Mouse (Mus musculus) hindbrain, embryonic 11.5 days (tissue): ENCODE data around the gene Stk31. TPM values are rescaled to one million over a fixed set of nuclear protein-coding genes. Genes with fewer than 3 reads are reported as not detected.

Source experiments
- ATAC-seq: fragments of 200-750 bp; cut with Nextera tagmentation; 2 replicates; pipeline ENCODE4 v1.8.0; 2017; ENCODE audit warnings: mild to moderate bottlenecking, moderate TSS enrichment, moderate library complexity; ENCODE audit not compliant: low FRiP score
- DNase-seq: peaks from one replicate; pipeline ENCODE4 v3.0.0-alpha.2; 2015; ENCODE audit warnings: low spot score
- H3K27ac ChIP-seq: fragments of 300-500 bp; sonication (generic); 2 replicates; pipeline ENCODE4 v1.5.1; 2014; ENCODE audit warnings: mild to moderate bottlenecking, low read depth, low read length
- H3K27me3 ChIP-seq: fragments of 300-500 bp; sonication (generic); 2 replicates; pipeline ENCODE4 v1.6.1; 2014; ENCODE audit warnings: mild to moderate bottlenecking, low read length, moderate library complexity, mixed read lengths; ENCODE audit not compliant: control insufficient read depth, insufficient read depth
- H3K36me3 ChIP-seq: fragments of 300-500 bp; sonication (generic); 2 replicates; pipeline ENCODE4 v1.6.1; 2014; ENCODE audit warnings: mild to moderate bottlenecking, low read length, moderate library complexity, mixed read lengths; ENCODE audit not compliant: control insufficient read depth, insufficient read depth
- H3K4me1 ChIP-seq: fragments of 300-500 bp; sonication (generic); replicated peaks from 2 replicates; pipeline ENCODE4 v1.6.1; 2014; ENCODE audit warnings: low read length, mixed read lengths; ENCODE audit not compliant: control insufficient read depth, insufficient read depth
- H3K4me2 ChIP-seq: fragments of 300-500 bp; sonication (generic); replicated peaks from 2 replicates; pipeline ENCODE4 v1.6.1; 2014; ENCODE audit warnings: mild to moderate bottlenecking, low read depth, low read length
- H3K4me3 ChIP-seq: fragments of 300-500 bp; sonication (generic); 2 replicates; pipeline ENCODE4 v1.5.1; 2014; ENCODE audit warnings: low read depth, low read length
- H3K9ac ChIP-seq: fragments of 300-500 bp; sonication (generic); 2 replicates; pipeline ENCODE4 v1.6.1; 2014; ENCODE audit warnings: low read depth, low read length
- H3K9me3 ChIP-seq: fragments of 300-500 bp; sonication (generic); 2 replicates; pipeline ENCODE4 v1.6.1; 2016; ENCODE audit warnings: low read length; ENCODE audit not compliant: control insufficient read depth
- whole genome bisulfite sequencing: fragments of 180-500 bp; shearing (Covaris S2); extraction: QIAGEN DNeasy Blood & Tissue Kit; methylation state at CpG from one replicate; pipeline ENCODE4 v1.1.7; 2014; 5-methylcytosine and 5-hydroxymethylcytosine counted together
- polyA plus RNA-seq: library from polyadenylated mRNA; unstranded; fragments of >200 nt; fragmentation: Nextera tagmentation; extraction: Ambion mirVana; gene quantifications from 2 replicates; pipeline ENCODE4 v1.2.1, GENCODE M21; 2014

Stk31 gene
- polyA plus RNA-seq: not detected in 2 replicates

DNA sequence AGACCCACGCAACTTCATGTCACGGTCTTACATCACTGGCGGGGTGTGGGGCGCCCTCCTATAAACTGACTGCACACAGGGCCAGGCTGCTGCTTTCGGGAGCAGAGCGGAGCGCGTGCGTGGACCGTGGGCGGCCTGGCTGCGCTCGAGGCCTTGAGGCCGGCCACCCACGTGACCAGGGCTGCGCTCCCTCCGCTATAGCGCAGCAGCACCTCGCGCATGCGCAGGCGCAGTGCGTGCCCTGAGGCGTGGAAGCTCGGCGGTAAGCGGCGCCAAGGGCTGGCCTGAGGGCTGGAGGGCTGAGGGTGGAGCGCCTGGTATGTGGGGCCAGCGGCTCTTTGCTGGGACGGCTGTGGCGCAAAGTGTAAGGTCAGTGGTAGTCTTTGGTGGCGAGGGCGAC is at the start of gene Stk31:
Gene Stk31 (plus strand): TSS at position 289 of the 400 bp plus-strand sequence.
- no peaks in the 10 kb centered on the region for H3K36me3 ChIP-seq
- 87% methylated on average over 34 of the region's 34 CpGs for WGBS
- no peaks in the 10 kb centered on the region for H3K27me3 ChIP-seq
- no peaks in the 10 kb centered on the region for H3K4me1 ChIP-seq
- no peaks in the 10 kb centered on the region for H3K9me3 ChIP-seq
- no peak for ATAC-seq
- H3K9ac ChIP-seq: no peak within 1 kb of the TSS
- H3K4me3 ChIP-seq: no peak within 1 kb of the TSS
- H3K4me2 ChIP-seq: no peak within 1 kb of the TSS
- H3K27ac ChIP-seq: no peak within 1 kb of the TSS
- DNase-seq: no peak

DNA sequence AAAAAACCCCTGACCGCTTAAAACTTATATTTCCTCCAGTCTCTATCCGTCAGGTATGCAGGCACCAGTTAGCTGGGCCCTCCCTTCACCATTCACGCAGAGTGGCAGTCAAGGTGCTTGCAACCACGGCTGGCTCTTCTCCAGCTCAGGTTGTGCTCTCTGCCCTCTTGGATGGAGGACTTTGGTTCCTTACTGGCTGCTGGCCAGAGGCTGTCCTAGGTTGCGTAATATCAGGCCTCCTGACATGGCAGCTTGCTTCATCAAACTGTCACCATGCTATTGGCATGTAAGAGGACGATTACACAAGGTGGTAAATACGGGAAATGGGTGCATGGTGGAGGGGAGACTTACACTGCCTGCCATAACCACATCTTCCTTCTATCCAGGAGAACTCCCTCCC is 45.6 kb upstream of the Stk31 start:
- ATAC-seq (no peak), DNase-seq (no peak)
- WGBS: 93% methylated on average over 7 of the region's 7 CpGs
- no peak overlapping the region for H3K4me2 ChIP-seq
- no peaks in the 10 kb centered on the region for H3K9me3 ChIP-seq
- no peak overlapping the region for H3K4me3 ChIP-seq
- H3K9ac ChIP-seq: no peak overlapping the region
- no peaks in the 10 kb centered on the region for H3K27me3 ChIP-seq
- no peaks in the 10 kb centered on the region for H3K4me1 ChIP-seq
- H3K27ac ChIP-seq: no peak overlapping the region
- H3K36me3 ChIP-seq: no peaks in the 10 kb centered on the region

GRCm38 (mm10) chr6:49354613-49355012 is 40.8 kb upstream of the Stk31 start:
- ATAC-seq (no peak), DNase-seq (no peak)
- Histone ChIP-seq H3K9me3 (no peaks in the 10 kb centered on the region), H3K4me3 (no peak overlapping the region), H3K4me2 (no peak overlapping the region), H3K27ac (no peak overlapping the region), H3K4me1 (no peaks in the 10 kb centered on the region), H3K9ac (no peak overlapping the region), H3K27me3 (no peaks in the 10 kb centered on the region), H3K36me3 (no peaks in the 10 kb centered on the region)
- 92% methylated on average over 3 of the region's 3 CpGs for WGBS

DNA sequence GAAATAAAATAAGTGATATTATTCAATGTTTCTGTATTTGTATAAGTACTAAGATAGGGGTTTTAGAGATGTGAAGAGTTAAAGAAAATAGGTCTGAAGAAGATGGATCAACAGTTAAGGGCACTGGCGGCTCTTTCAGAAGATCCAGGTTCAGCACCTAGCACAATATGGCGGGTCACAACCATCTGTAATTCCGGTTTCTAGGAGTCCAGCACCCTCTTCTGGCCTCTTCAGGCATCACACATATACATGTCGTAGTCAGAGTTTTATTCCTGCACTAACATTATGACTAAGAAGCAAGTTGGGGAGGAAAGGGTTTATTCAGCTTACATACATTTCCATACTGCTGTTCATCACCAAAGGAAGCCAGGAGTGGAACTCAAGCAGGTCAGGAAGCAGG is 40.2 kb upstream of the Stk31 start:
- H3K9ac ChIP-seq: no peak overlapping the region
- no peak for ATAC-seq
- H3K4me1 ChIP-seq: no peaks in the 10 kb centered on the region
- DNase-seq: no peak
- no peak overlapping the region for H3K27ac ChIP-seq
- no peaks in the 10 kb centered on the region for H3K27me3 ChIP-seq
- no peak overlapping the region for H3K4me3 ChIP-seq
- 66% methylated on average over 4 of the region's 4 CpGs for WGBS
- H3K9me3 ChIP-seq: no peaks in the 10 kb centered on the region
- no peak overlapping the region for H3K4me2 ChIP-seq
- no peaks in the 10 kb centered on the region for H3K36me3 ChIP-seq

DNA sequence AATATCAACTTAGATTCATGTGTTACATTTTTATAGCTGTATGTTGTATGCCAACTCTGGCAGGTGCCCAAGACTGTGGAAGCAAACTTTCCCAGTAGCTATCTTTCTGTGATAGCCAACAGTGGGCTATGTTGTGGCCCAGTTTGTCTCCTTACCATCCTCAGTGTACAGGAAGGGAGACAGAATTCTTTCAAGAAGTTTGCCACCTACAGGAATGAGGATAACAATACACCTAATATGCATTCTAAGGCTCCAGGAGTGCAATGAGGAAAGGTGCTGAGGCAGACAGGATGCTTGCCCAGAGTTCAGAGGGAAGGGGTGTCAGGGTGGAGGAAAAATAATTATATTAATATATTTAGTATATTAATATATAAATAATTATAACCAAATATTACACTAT is 35.0 kb upstream of the Stk31 start:
- no peak overlapping the region for H3K9ac ChIP-seq
- ATAC-seq (no peak), DNase-seq (no peak)
- no peaks in the 10 kb centered on the region for H3K36me3 ChIP-seq
- no peak overlapping the region for H3K4me3 ChIP-seq
- H3K27ac ChIP-seq: no peak overlapping the region
- no peaks in the 10 kb centered on the region for H3K4me1 ChIP-seq
- H3K9me3 ChIP-seq: no peaks in the 10 kb centered on the region
- no peaks in the 10 kb centered on the region for H3K27me3 ChIP-seq
- no peak overlapping the region for H3K4me2 ChIP-seq

GRCm38 (mm10) chr6:49367159-49368054 is 28.0 kb upstream of the Stk31 start, which contains the start of gene Fam221a:
Gene Fam221a, plus strand, starts transcription at chr6:49367739.
- 5% methylated on average over 47 of the region's 49 CpGs for WGBS
- H3K9ac ChIP-seq: peak within 1 kb of the TSS; percentile 48
- H3K4me2 ChIP-seq: peak within 1 kb of the TSS; percentile 66
- ATAC-seq: peak; percentile 97
- no peaks in the 10 kb centered on the region for H3K36me3 ChIP-seq
- H3K4me1 ChIP-seq: no peaks in the 10 kb centered on the region; the same call in 1 of the 2 replicates
- no peaks in the 10 kb centered on the region for H3K9me3 ChIP-seq
- H3K27me3 ChIP-seq: no peaks in the 10 kb centered on the region
- no peak within 1 kb of the TSS for H3K27ac ChIP-seq
- peak within 1 kb of the TSS; percentile 44 for H3K4me3 ChIP-seq
- peak; percentile 94 for DNase-seq

- DNase-seq (peak; percentile 37), ATAC-seq (no peak)
- 47% methylated on average over 3 of the region's 3 CpGs for WGBS
- H3K4me3 ChIP-seq: peak overlapping the region; percentile 44
- H3K36me3 ChIP-seq: no peaks in the 10 kb centered on the region
- no peaks in the 10 kb centered on the region for H3K9me3 ChIP-seq
- H3K9ac ChIP-seq: no peak overlapping the region; the same call in 1 of the 2 replicates
- H3K27me3 ChIP-seq: no peaks in the 10 kb centered on the region
- no peak overlapping the region for H3K27ac ChIP-seq
- H3K4me1 ChIP-seq: no peaks in the 10 kb centered on the region; the same call in 1 of the 2 replicates
- peak overlapping the region; percentile 66 for H3K4me2 ChIP-seq
Measured at GRCm38 (mm10) chr6:49368212-49368611, 27.2 kb upstream of the Stk31 start.

- H3K4me3 ChIP-seq: no peak overlapping the region
- no peak overlapping the region for H3K9ac ChIP-seq
- no peak for DNase-seq
- H3K4me1 ChIP-seq: no peaks in the 10 kb centered on the region; the same call in 1 of the 2 replicates
- no peaks in the 10 kb centered on the region for H3K27me3 ChIP-seq
- no peak for ATAC-seq
- WGBS: 82% methylated on average over 4 of the region's 4 CpGs
- H3K27ac ChIP-seq: no peak overlapping the region
- H3K36me3 ChIP-seq: no peaks in the 10 kb centered on the region
- no peak overlapping the region for H3K4me2 ChIP-seq
- H3K9me3 ChIP-seq: no peaks in the 10 kb centered on the region
Measured at GRCm38 (mm10) chr6:49372705-49373104, 22.7 kb upstream of the Stk31 start.

DNA sequence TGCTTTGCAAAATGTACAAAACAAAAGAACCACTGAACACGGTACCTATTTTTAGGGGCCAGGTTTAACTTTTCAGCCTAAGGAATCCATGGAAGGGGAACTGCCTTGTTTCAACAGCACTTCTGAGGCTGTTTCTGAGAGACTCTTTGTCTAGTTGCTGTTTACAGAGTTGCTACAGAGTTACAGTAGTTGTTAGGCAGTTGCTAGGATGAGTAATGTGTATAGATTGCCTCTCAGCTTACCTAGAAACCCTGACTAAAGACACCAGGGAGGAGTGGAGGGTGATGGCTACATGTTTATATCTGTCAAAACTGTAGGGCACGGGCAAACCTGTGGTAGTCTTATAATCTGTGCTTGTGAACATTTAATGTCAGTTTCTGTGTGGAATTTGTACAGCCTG is 21.5 kb upstream of the Stk31 start:
- Histone ChIP-seq H3K4me2 (no peak overlapping the region), H3K9me3 (no peaks in the 10 kb centered on the region), H3K9ac (no peak overlapping the region), H3K36me3 (no peaks in the 10 kb centered on the region), H3K4me1 (no peaks in the 10 kb centered on the region), H3K27me3 (no peaks in the 10 kb centered on the region), H3K4me3 (no peak overlapping the region), H3K27ac (no peak overlapping the region)
- ATAC-seq (no peak), DNase-seq (no peak)
- 85% methylated on average over 2 of the region's 2 CpGs for WGBS
